13 mouse cellular contexts compared by ENCODE assay signal in genomic region chr7:115721624-115722540, GRCm38 (mm10).
A peak's percentile ranks its signal among the peaks of the same experiment; 100 is the strongest.
DNase-seq lines count a peak whose midpoint lies in the region; ATAC-seq lines count a peak whose summit lies in the region.
"Had no signal": no experiment of that assay in that cellular context is flagged by ENCODE, and none has a peak within 500 bp of the region (broad histone marks: within the 10 kb centered on the region; RNA-seq: fewer than 3 reads in every experiment).

No protein-coding gene starts in this region.

- no peak overlapping the region for H3K4me3 ChIP-seq in heart, embryonic 15.5 days
- no peak overlapping the region for H3K4me3 ChIP-seq in midbrain, embryonic 16.5 days (ENCODE audit: low read depth, low read length)
- H3K4me3 ChIP-seq: liver, embryonic 13.5 days had no signal

- peaks cover 27% of the 10 kb centered on the region for H3K4me1 ChIP-seq in heart, embryonic 15.5 days (replicated peaks)
- peaks cover 6% of the 10 kb centered on the region for H3K4me1 ChIP-seq in midbrain, embryonic 16.5 days (ENCODE audit: control insufficient read depth, insufficient read depth, low read length)
- H3K4me1 ChIP-seq: liver, embryonic 13.5 days had no signal

- no peak for DNase-seq in heart, postnatal 4 days
- DNase-seq in embryo, embryonic 9.5 days (ENCODE audit: extremely low spot score): peak; percentile 40
- DNase-seq in heart, postnatal 10 days: peak; percentile 13 to 23
- DNase-seq in adipocyte (ENCODE audit: low spot score): no peak
- no peak for DNase-seq in kidney, adult 11 months
- DNase-seq: cerebellum, adult 11-12 months; liver, embryonic 13.5 days; right cerebral cortex, postnatal 4 days; thymus, adult 18-20 months had no signal

- peak overlapping the region; percentile 17 for H3K4me2 ChIP-seq in heart, embryonic 15.5 days
- H3K4me2 ChIP-seq in midbrain, embryonic 16.5 days (ENCODE audit: low read length): no peak overlapping the region
- H3K4me2 ChIP-seq: liver, embryonic 13.5 days had no signal

- ATAC-seq in heart, embryonic 15.5 days (replicated peaks; ENCODE audit: insufficient number of reproducible peaks, insufficient read depth, low FRiP score, low read depth): peak; percentile 60; the same call in 1 of the 2 replicates
- ATAC-seq in midbrain, embryonic 16.5 days: peak; percentile 66; the same call in 1 of the 2 replicates
- no peak for ATAC-seq in erythroblast, adult 5-6 weeks (replicated peaks; ENCODE audit: low FRiP score, poor library complexity, severe bottlenecking)
- ATAC-seq: inflammation-experienced regulatory T-cells, adult 6 months had no signal

- no peaks in the 10 kb centered on the region for H3K9me3 ChIP-seq in heart, embryonic 15.5 days (replicated peaks)
- H3K9me3 ChIP-seq in midbrain, embryonic 16.5 days (replicated peaks; ENCODE audit: control insufficient read depth, low read length, poor library complexity, severe bottlenecking): no peaks in the 10 kb centered on the region
- H3K9me3 ChIP-seq: liver, embryonic 13.5 days had no signal

- peak overlapping the region; percentile 43 for H3K27ac ChIP-seq in heart, embryonic 15.5 days
- H3K27ac ChIP-seq in midbrain, embryonic 16.5 days (ENCODE audit: low read length): peak overlapping the region; percentile 38; the same call in 1 of the 2 replicates
- H3K27ac ChIP-seq: liver, embryonic 13.5 days had no signal

- WGBS in heart, embryonic 15.5 days: 23% methylated on average over 7 of the region's 7 CpGs
- 5% methylated on average over 7 of the region's 7 CpGs for WGBS in midbrain, embryonic 16.5 days

- no peak overlapping the region for H3K9ac ChIP-seq in heart, embryonic 15.5 days
- no peak overlapping the region for H3K9ac ChIP-seq in midbrain, embryonic 16.5 days (ENCODE audit: low read depth, low read length)
- H3K9ac ChIP-seq: liver, embryonic 13.5 days had no signal

- H3K27me3 ChIP-seq in heart, embryonic 15.5 days: no peaks in the 10 kb centered on the region
- no peaks in the 10 kb centered on the region for H3K27me3 ChIP-seq in midbrain, embryonic 16.5 days (ENCODE audit: control insufficient read depth, insufficient read depth, low read depth, low read length)
- H3K27me3 ChIP-seq: liver, embryonic 13.5 days had no signal

- intact Hi-C loops in heart, postnatal 10 days (cut with DNase I): no loop called here

- H3K36me3 ChIP-seq in heart, embryonic 15.5 days: no peaks in the 10 kb centered on the region
- H3K36me3 ChIP-seq in midbrain, embryonic 16.5 days (ENCODE audit: control insufficient read depth, insufficient read depth, low read length): no peaks in the 10 kb centered on the region
- H3K36me3 ChIP-seq: liver, embryonic 13.5 days had no signal

Comparison
In these comparisons a context has a peak if more than half of its experiments do, and no peak if none do; other contexts are left out.
1. DNase-seq: peak in embryo, embryonic 9.5 days (single experiment) and heart, postnatal 10 days (2 of 2); none in heart, postnatal 4 days (single experiment), adipocyte (single experiment) and kidney, adult 11 months (single experiment).